Mouse (Mus musculus) stomach, embryonic 16.5 days (tissue): ENCODE results near the gene Ugdh. TPM values are rescaled to one million over a fixed set of nuclear protein-coding genes. Genes with fewer than 3 reads are reported as not detected.

ENCODE experiments used
- ATAC-seq: fragments of 200-750 bp; cut with Nextera tagmentation; 2 replicates; pipeline ENCODE4 v1.8.0; 2017; ENCODE audit warnings: moderate number of reproducible peaks, moderate TSS enrichment; ENCODE audit not compliant: insufficient read depth, low FRiP score
- H3K27ac ChIP-seq: fragments of 300-500 bp; sonication (generic); 2 replicates; pipeline ENCODE4 v1.5.1; 2014; ENCODE audit warnings: low read length
- H3K27me3 ChIP-seq: fragments of 300-500 bp; sonication (generic); 2 replicates; pipeline ENCODE4 v1.6.1; 2014; ENCODE audit warnings: low read length, control low read depth, mixed read lengths; ENCODE audit not compliant: control insufficient read depth, insufficient read depth
- H3K36me3 ChIP-seq: fragments of 300-500 bp; sonication (generic); 2 replicates; pipeline ENCODE4 v1.6.1; 2014; ENCODE audit warnings: low read length; ENCODE audit not compliant: control insufficient read depth, insufficient read depth
- H3K4me1 ChIP-seq: fragments of 300-500 bp; sonication (generic); 2 replicates; pipeline ENCODE4 v1.6.1; 2014; ENCODE audit warnings: low read length, control low read depth, mixed read lengths; ENCODE audit not compliant: control insufficient read depth, insufficient read depth
- H3K4me2 ChIP-seq: fragments of 300-500 bp; sonication (generic); 2 replicates; pipeline ENCODE4 v1.6.1; 2014; ENCODE audit warnings: low read depth, low read length, mixed read lengths
- H3K4me3 ChIP-seq: fragments of 300-500 bp; sonication (generic); replicated peaks from 2 replicates; pipeline ENCODE4 v1.5.1; 2014; ENCODE audit warnings: mild to moderate bottlenecking, low read length
- H3K9ac ChIP-seq: fragments of 300-500 bp; sonication (generic); 2 replicates; pipeline ENCODE4 v1.6.1; 2014; ENCODE audit warnings: low read length
- H3K9me3 ChIP-seq: fragments of 300-500 bp; sonication (generic); replicated peaks from 2 replicates; pipeline ENCODE4 v1.6.1; 2016; ENCODE audit warnings: low read length, control low read depth; ENCODE audit not compliant: control insufficient read depth
- WGBS: fragments of 180-500 bp; shearing (Covaris S2); extraction: QIAGEN DNeasy Blood & Tissue Kit; methylation state at CpG from one replicate; pipeline ENCODE4 v1.1.7; 2014; 5-methylcytosine and 5-hydroxymethylcytosine counted together
- polyA plus RNA-seq: library from polyadenylated mRNA; unstranded; fragments of >200 nt; fragmentation: Nextera tagmentation; extraction: Ambion mirVana; gene quantifications from 2 replicates; pipeline ENCODE4 v1.2.1, GENCODE M21; 2015

The Ugdh gene
- polyA plus RNA-seq, 1 experiment from 2014 or later = 184 TPM

DNA sequence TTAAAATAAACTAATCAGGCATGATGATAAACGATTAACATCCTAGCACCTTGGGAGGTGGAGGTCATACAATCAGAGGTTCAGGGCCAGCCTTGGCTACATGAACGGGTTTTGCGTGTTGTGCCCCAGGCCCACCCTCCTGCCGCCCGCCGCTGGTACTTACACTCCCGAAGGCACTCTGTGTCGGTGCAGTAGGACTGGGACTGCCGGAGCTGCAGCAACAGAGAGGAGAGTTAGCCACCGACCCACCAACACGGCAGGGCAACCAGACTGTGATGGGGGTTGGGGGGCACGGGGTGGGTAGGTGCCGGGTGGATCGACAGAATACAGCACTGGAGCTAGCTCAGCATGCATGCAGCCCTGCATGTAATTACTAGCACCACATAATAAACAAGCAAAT is 24.6 kb upstream of the Ugdh start:
- H3K4me3 ChIP-seq = no peak overlapping the region
- ATAC-seq = no peak
- no peak overlapping the region for H3K9ac ChIP-seq
- H3K27me3 ChIP-seq = no peaks in the 10 kb centered on the region
- no peaks in the 10 kb centered on the region for H3K9me3 ChIP-seq
- 90% methylated on average over 14 of the region's 14 CpGs for WGBS
- no peak overlapping the region for H3K27ac ChIP-seq
- 0 out of 2 replicates have a peak, but pooled peaks cover 4% of the 10 kb centered on the region for H3K36me3 ChIP-seq
- no peak overlapping the region for H3K4me2 ChIP-seq
- H3K4me1 ChIP-seq = peaks cover 26% of the 10 kb centered on the region

DNA sequence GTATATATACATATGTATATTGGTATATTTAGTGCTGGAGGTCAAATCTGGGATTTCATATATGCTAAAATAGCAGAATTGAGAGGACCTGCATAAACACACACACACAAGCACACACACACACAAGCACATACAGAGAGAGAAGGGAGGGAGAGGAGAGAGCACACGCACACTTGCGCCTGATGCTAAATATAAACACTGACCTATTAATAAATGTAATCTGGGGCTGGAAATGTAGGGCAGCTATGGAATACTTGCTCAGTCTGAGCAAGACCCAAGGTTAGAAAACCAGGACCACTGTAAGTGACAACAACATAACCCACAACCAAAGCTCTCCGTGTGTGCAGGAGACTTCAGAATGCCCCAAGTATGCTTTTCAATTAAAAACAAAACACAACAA is 23.7 kb upstream of the Ugdh start:
- WGBS = 62% methylated on average over 3 of the region's 3 CpGs
- ATAC-seq = no peak
- no peaks in the 10 kb centered on the region for H3K27me3 ChIP-seq
- H3K4me2 ChIP-seq = no peak overlapping the region
- H3K27ac ChIP-seq = no peak overlapping the region; the same call in 1 of the 2 replicates
- H3K4me1 ChIP-seq = peaks cover 26% of the 10 kb centered on the region
- no peak overlapping the region for H3K9ac ChIP-seq
- H3K9me3 ChIP-seq = no peaks in the 10 kb centered on the region
- 0 out of 2 replicates have a peak, but pooled peaks cover 4% of the 10 kb centered on the region for H3K36me3 ChIP-seq
- H3K4me3 ChIP-seq = no peak overlapping the region

DNA sequence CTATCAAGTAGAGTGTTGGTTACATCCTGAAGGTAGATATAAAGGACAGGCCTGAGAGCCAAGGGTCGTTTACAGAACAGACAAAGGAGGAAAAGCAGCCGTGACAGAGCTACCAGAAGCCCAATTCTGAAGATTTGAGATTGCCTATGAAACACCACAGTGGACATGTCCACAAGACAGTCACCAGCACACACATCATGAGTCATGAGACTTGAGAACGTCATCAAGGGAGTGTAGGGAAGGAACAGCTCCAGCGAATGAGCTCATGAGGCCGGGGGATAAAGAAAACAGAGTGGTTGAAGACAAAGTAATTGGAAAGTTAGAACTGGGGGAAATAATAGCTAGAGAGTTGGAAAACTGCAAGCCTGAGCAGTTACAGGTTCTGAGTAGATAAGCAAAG is 22.1 kb upstream of the Ugdh start:
- Histone ChIP-seq H3K9me3 (no peaks in the 10 kb centered on the region), H3K4me2 (no peak overlapping the region), H3K27ac (peak overlapping the region; percentile 91), H3K36me3 (0 out of 2 replicates have a peak, but pooled peaks cover 4% of the 10 kb centered on the region), H3K27me3 (no peaks in the 10 kb centered on the region), H3K4me1 (peaks cover 26% of the 10 kb centered on the region), H3K9ac (0 out of 2 replicates have a peak overlapping the region, but pooled peaks have one; percentile 5), H3K4me3 (no peak overlapping the region)
- WGBS = 49% methylated on average over 5 of the region's 5 CpGs
- peak; percentile 49; the same call in 1 of the 2 replicates for ATAC-seq

DNA sequence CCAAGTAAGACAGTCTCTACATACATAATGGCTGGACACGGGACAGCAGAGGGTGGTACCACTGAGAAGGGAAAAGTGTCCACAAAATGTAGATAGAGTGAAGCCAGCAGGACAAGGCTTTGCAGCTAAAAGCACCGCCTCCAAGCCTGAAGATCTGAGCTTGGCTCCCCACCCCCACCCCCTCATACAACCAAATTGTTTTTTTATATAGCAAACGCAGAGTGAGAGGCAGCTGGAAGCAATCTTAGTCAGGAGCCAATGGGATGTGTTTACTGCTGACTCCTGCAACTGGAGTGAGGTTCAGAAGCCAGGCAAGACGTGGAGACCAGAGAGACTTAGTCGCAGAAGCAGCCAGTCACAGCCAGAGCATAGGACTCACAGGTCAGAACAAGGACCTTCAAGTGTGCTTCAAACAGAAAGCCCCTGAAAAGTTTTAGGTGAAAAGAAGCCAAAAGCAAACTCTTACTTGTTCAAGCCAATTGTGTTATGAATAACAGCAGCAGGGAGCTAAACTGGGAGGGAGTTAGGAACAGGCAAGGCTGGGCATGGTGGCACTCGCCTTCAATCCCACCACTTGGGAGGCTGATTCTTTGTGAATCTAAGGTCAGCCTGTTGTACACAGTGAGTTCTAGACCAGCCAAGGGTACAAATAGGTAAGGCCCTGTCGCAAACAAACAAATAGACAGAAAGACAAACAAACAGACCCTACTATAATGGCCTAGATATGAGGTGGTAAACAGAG is 21.5 kb upstream of the Ugdh start:
- peak; percentile 72 for ATAC-seq
- H3K4me1 ChIP-seq = peaks cover 26% of the 10 kb centered on the region
- H3K27ac ChIP-seq = peak overlapping the region; percentile 91
- 0 out of 2 replicates have a peak, but pooled peaks cover 4% of the 10 kb centered on the region for H3K36me3 ChIP-seq
- no peaks in the 10 kb centered on the region for H3K9me3 ChIP-seq
- 0 out of 2 replicates have a peak overlapping the region, but pooled peaks have one; percentile 25 for H3K4me2 ChIP-seq
- 0 out of 2 replicates have a peak overlapping the region, but pooled peaks have one; percentile 32 for H3K9ac ChIP-seq
- H3K27me3 ChIP-seq = no peaks in the 10 kb centered on the region
- 43% methylated on average over 7 of the region's 7 CpGs for WGBS
- no peak overlapping the region for H3K4me3 ChIP-seq

DNA sequence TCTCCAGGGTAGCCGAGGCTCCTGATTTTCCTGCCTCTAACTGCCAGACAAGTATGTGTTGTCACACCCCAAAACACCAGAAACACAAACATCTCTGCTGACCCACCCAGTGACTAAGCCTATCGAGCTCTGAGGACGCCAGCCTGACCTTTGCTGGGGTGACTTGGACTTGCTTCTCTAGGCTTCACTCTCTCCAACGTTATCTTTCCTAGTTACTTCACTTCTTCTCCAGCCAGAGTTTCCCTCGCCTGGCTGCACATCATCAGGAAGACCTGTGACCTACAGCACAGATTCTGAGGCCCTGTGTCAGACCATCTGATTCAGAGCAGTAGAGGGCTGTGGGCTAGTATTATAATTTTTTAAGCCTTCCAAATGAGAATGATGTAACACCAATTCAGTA is 19.0 kb upstream of the Ugdh start:
- no peak for ATAC-seq
- Histone ChIP-seq H3K4me3 (no peak overlapping the region), H3K9me3 (no peaks in the 10 kb centered on the region), H3K27ac (no peak overlapping the region), H3K36me3 (no peaks in the 10 kb centered on the region), H3K9ac (no peak overlapping the region), H3K4me1 (peaks cover 26% of the 10 kb centered on the region), H3K4me2 (no peak overlapping the region), H3K27me3 (no peaks in the 10 kb centered on the region)
- 43% methylated on average over 5 of the region's 5 CpGs for WGBS

DNA sequence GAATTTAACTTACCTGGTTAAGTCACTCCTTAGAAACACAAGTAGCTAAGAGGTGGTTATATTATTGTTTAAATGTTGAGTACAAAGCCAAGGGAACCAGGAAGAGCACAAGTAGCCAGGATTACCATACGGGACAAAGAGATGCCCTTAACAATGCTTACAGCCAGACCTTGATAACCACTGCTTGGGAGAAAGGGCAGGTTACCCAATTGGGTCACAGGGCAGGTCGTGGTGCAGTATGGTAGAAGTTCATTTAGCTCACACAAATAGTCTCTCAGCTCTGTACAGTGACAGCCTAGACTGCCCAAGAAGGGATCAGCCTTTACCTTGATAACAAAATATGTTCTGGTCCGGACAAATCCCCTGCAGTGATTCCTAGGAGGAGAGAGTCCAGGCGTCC is 13.2 kb upstream of the Ugdh start:
- Histone ChIP-seq H3K9ac (no peak overlapping the region), H3K27ac (no peak overlapping the region), H3K4me1 (no peaks in the 10 kb centered on the region), H3K36me3 (peaks cover 7% of the 10 kb centered on the region; the same call in 1 of the 2 replicates), H3K4me3 (no peak overlapping the region), H3K9me3 (no peaks in the 10 kb centered on the region), H3K27me3 (no peaks in the 10 kb centered on the region), H3K4me2 (no peak overlapping the region)
- WGBS = 80% methylated on average over 4 of the region's 4 CpGs
- ATAC-seq = no peak

DNA sequence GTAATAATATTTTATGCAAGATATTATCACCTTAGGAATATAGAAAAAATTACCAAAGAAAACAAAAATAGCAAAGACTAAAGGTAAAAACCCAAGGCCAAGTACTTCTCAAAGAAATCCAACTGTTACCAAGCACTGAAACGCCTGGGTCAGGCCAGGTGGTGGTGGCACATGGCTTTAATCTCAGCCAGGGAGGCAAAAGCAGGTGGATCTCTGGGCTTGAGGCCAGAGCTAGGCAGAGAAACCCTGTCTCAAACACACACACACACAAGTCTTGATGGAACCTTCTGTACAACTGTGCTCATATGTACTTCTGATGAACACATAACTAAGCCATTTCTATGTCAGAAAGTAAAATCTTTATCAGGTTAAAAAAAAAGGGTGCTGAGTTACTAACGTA is 12.1 kb upstream of the Ugdh start:
- Histone ChIP-seq H3K9me3 (no peaks in the 10 kb centered on the region), H3K36me3 (peaks cover 7% of the 10 kb centered on the region; the same call in 1 of the 2 replicates), H3K9ac (no peak overlapping the region), H3K4me3 (no peak overlapping the region), H3K27me3 (no peaks in the 10 kb centered on the region), H3K27ac (no peak overlapping the region), H3K4me1 (no peaks in the 10 kb centered on the region), H3K4me2 (no peak overlapping the region)
- 87% methylated on average over 2 of the region's 2 CpGs for WGBS
- ATAC-seq = no peak

DNA sequence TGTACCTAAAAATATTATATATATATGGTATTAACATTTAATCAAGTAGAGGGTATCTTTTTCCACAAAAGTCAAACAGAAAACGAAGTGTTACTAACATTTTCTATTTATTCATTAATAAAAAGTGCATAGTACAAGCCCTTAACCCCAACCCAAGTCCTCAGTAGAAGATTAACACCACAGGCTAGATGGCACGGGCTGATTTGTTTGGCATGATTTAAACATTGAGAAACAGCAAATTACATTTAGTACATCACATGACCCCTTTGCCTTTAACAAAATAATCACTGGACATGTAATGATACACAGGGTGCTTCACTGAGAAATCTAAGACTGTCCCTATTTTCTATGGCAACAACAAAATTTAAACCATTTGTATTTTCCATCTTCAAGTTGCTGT is 11.0 kb upstream of the Ugdh start:
- Histone ChIP-seq H3K27me3 (no peaks in the 10 kb centered on the region), H3K9me3 (no peaks in the 10 kb centered on the region), H3K4me2 (no peak overlapping the region), H3K36me3 (peaks cover 7% of the 10 kb centered on the region; the same call in 1 of the 2 replicates), H3K4me1 (no peaks in the 10 kb centered on the region), H3K4me3 (no peak overlapping the region), H3K9ac (no peak overlapping the region), H3K27ac (no peak overlapping the region)
- WGBS = 72% methylated on average over 2 of the region's 2 CpGs
- ATAC-seq = no peak

DNA sequence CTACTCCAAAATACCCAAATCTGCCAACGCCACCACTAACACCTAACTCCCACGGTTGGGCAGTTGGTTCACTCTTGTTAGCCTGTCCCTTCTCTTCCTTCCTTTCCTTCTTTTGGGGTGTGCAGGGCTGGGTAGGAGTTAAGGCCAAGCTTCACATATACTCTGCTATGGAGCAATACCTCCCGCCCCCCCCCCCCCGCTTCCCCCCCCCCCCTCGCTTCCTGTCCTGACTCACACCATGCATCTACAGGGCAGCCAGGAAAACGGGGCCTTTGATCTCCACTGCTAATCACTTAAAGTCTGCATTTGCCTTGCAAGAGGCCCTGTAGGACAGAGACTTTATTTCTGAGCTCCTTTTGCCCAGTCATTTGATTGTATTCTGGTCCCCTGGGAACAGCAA is 9.2 kb upstream of the Ugdh start:
- Histone ChIP-seq H3K9me3 (no peaks in the 10 kb centered on the region), H3K4me1 (no peaks in the 10 kb centered on the region), H3K36me3 (peaks cover 7% of the 10 kb centered on the region; the same call in 1 of the 2 replicates), H3K4me3 (no peak overlapping the region), H3K9ac (no peak overlapping the region), H3K27me3 (no peaks in the 10 kb centered on the region), H3K27ac (no peak overlapping the region), H3K4me2 (no peak overlapping the region)
- WGBS = 57% methylated on average over 3 of the region's 6 CpGs
- ATAC-seq = no peak
